Mouse (Mus musculus): ENCODE measurements around the gene Usp10. TPM values are rescaled to one million over a fixed set of nuclear protein-coding genes. Genes with fewer than 3 reads are reported as not detected.
A peak's percentile ranks its signal among the peaks of the same experiment; 100 is the strongest.

The Usp10 gene
- 38.1 and 40.3 TPM in 2 replicates for polyA plus RNA-seq (2015; fragmentation: Nextera tagmentation; extraction: Ambion mirVana)

DNA sequence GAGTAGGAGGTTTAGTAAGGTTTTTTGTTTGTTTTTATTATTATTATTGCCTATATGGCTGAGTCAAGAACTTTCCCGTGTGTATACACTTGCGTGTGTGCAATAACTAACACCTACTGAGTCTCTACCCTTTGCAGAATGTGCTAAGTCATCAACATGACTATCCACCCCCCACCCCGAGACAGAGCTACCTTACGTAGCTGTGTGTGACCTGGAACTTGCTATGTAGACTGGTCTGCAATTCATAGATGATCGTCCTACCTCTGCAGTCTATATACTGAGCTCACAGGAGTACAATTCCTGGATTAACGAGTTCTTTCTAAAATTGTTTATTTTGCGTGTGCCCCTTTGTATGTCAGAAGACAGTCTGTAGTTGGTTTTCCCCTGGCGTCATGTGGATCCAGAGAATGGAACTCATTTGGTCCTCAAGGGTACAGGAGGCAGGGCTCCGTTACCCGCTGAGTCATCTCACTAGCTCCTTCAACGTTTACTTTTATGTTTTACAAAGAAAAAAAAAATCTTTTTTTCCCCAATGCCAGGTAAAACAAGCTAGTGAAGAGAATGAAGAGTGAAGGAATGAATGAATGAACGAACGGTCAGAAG, at the start of gene Usp10:
Gene Usp10, plus strand, starts transcription at position 417 of the 603 bp plus-strand sequence.
- H3K4me2 ChIP-seq (replicated peaks; ENCODE audit: low read depth, low read length): peak within 1 kb of the TSS; percentile 80
- peaks cover 22% of the 10 kb centered on the region; the same call in 1 of the 2 replicates for H3K4me1 ChIP-seq (ENCODE audit: insufficient read depth, low read depth, low read length)
- peak within 1 kb of the TSS; percentile 73 for H3K4me3 ChIP-seq (ENCODE audit: low read depth, low read length)
- TF ChIP-seq CTCF (IDR thresholded peaks at IDR 0.05) (no peak), EP300 (IDR thresholded peaks at IDR 0.05) (no peak)
- H3K9me3 ChIP-seq (ENCODE audit: low read length): no peaks in the 10 kb centered on the region
- WGBS: 26% methylated on average over 13 of the region's 13 CpGs
- no peak for DNase-seq (ENCODE audit: low spot score)
- ATAC-seq: no peak
- H3K36me3 ChIP-seq (ENCODE audit: insufficient read depth, low read length): no peaks in the 10 kb centered on the region
- H3K27ac ChIP-seq (ENCODE audit: low read length): peak within 1 kb of the TSS; percentile 89
- no peaks in the 10 kb centered on the region for H3K27me3 ChIP-seq (replicated peaks; ENCODE audit: insufficient read depth, low read length)
- peak within 1 kb of the TSS; percentile 74 for H3K9ac ChIP-seq (replicated peaks; ENCODE audit: low read depth)

DNA sequence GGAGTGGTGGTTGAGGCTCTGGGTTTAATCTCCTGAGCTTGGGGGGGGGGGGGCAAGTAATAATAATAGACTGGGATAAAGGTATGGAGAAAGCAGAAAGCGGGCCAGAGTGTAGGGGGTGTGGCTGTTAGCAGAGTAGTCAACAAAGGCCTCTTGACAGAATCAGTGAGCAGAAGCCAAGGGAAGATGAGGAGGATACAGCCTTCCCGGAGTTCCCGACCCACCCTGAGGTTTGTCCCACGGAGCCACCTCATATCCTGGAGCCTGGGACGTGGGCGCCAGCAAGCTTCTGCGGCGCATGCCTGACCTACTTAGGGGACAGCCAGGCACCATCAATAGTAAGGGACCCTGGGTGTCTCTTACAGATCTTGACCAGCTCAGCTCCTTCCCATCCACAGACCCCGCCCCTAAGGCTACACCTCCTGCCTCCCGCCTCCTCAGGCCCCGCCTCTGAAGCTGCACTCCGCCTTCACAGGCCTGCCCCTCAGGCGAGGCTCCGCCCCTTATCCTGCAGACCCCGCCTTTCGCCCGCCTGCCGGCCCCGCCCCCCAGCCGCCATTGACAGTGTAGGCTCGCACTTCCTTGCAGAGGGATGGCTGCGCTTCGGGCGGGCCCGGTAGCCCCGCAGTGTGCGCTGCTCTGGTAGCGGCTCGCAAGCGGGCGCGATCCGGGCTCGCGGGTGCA, 48.3 kb upstream of the Usp10 start, which contains the start of gene Klhl36:
Gene Klhl36, plus strand, starts transcription at position 561 of the 684 bp plus-strand sequence.
- H3K27me3 ChIP-seq (replicated peaks; ENCODE audit: insufficient read depth, low read length): no peaks in the 10 kb centered on the region
- peak within 1 kb of the TSS; percentile 63 for H3K9ac ChIP-seq (replicated peaks; ENCODE audit: low read depth)
- H3K9me3 ChIP-seq (ENCODE audit: low read length): no peaks in the 10 kb centered on the region
- no peaks in the 10 kb centered on the region for H3K4me1 ChIP-seq (ENCODE audit: insufficient read depth, low read depth, low read length)
- H3K36me3 ChIP-seq (ENCODE audit: insufficient read depth, low read length): no peaks in the 10 kb centered on the region
- under 1% methylated on average over 32 of the region's 35 CpGs for WGBS
- peak within 1 kb of the TSS; percentile 70 for H3K4me3 ChIP-seq (ENCODE audit: low read depth, low read length)
- TF ChIP-seq CTCF (IDR thresholded peaks at IDR 0.05) (no peak), EP300 (IDR thresholded peaks at IDR 0.05) (no peak)
- DNase-seq (ENCODE audit: low spot score) (peak; percentile 98), ATAC-seq (peak; percentile 98)
- H3K27ac ChIP-seq (ENCODE audit: low read length): peak within 1 kb of the TSS; percentile 57
- peak within 1 kb of the TSS; percentile 97 for H3K4me2 ChIP-seq (replicated peaks; ENCODE audit: low read depth, low read length)

- peak overlapping the region; percentile 57 for H3K27ac ChIP-seq (ENCODE audit: low read length)
- DNase-seq (ENCODE audit: low spot score) (no peak), ATAC-seq (no peak)
- H3K36me3 ChIP-seq (ENCODE audit: insufficient read depth, low read length): no peaks in the 10 kb centered on the region
- H3K4me3 ChIP-seq (ENCODE audit: low read depth, low read length): peak overlapping the region; percentile 70
- H3K27me3 ChIP-seq (replicated peaks; ENCODE audit: insufficient read depth, low read length): no peaks in the 10 kb centered on the region
- H3K4me1 ChIP-seq (ENCODE audit: insufficient read depth, low read depth, low read length): no peaks in the 10 kb centered on the region
- H3K9me3 ChIP-seq (ENCODE audit: low read length): no peaks in the 10 kb centered on the region
- TF ChIP-seq EP300 (IDR thresholded peaks at IDR 0.05) (no peak), CTCF (IDR thresholded peaks at IDR 0.05) (no peak)
- peak overlapping the region; percentile 97 for H3K4me2 ChIP-seq (replicated peaks; ENCODE audit: low read depth, low read length)
- WGBS: under 1% methylated on average over 19 of the region's 19 CpGs
- peak overlapping the region; percentile 63 for H3K9ac ChIP-seq (replicated peaks; ENCODE audit: low read depth)
Observed at GRCm38 (mm10) chr8:119862390-119862734, 47.8 kb upstream of the Usp10 start.

- DNase-seq (ENCODE audit: low spot score): peak; percentile 47
- H3K27ac ChIP-seq (ENCODE audit: low read length): no peak overlapping the region
- 0 out of 2 replicates have a peak, but pooled peaks have one; percentile 0 for ATAC-seq
- TF ChIP-seq EP300 (IDR thresholded peaks at IDR 0.05) (no peak), CTCF (IDR thresholded peaks at IDR 0.05) (no peak)
- H3K4me2 ChIP-seq (replicated peaks; ENCODE audit: low read depth, low read length): peak overlapping the region; percentile 97
- H3K4me1 ChIP-seq (ENCODE audit: insufficient read depth, low read depth, low read length): no peaks in the 10 kb centered on the region
- H3K4me3 ChIP-seq (ENCODE audit: low read depth, low read length): peak overlapping the region; percentile 70
- H3K9ac ChIP-seq (replicated peaks; ENCODE audit: low read depth): peak overlapping the region; percentile 63; the same call in 1 of the 2 replicates
- 8% methylated on average over 6 of the region's 6 CpGs for WGBS
- no peaks in the 10 kb centered on the region for H3K9me3 ChIP-seq (ENCODE audit: low read length)
- no peaks in the 10 kb centered on the region for H3K36me3 ChIP-seq (ENCODE audit: insufficient read depth, low read length)
- no peaks in the 10 kb centered on the region for H3K27me3 ChIP-seq (replicated peaks; ENCODE audit: insufficient read depth, low read length)
Observed at GRCm38 (mm10) chr8:119862749-119863148, 47.4 kb upstream of the Usp10 start.

- H3K27ac ChIP-seq (ENCODE audit: low read length): no peak overlapping the region
- no peaks in the 10 kb centered on the region for H3K27me3 ChIP-seq (replicated peaks; ENCODE audit: insufficient read depth, low read length)
- ATAC-seq: no peak
- H3K4me2 ChIP-seq (replicated peaks; ENCODE audit: low read depth, low read length): no peak overlapping the region
- peaks cover 6% of the 10 kb centered on the region; the same call in 1 of the 2 replicates for H3K9me3 ChIP-seq (ENCODE audit: low read length)
- no peak for TF ChIP-seq CTCF (IDR thresholded peaks at IDR 0.05)
- no peak for TF ChIP-seq EP300 (IDR thresholded peaks at IDR 0.05)
- no peak for DNase-seq (ENCODE audit: low spot score)
- no peaks in the 10 kb centered on the region for H3K4me1 ChIP-seq (ENCODE audit: insufficient read depth, low read depth, low read length)
- H3K4me3 ChIP-seq (ENCODE audit: low read depth, low read length): no peak overlapping the region
- H3K9ac ChIP-seq (replicated peaks; ENCODE audit: low read depth): no peak overlapping the region
- WGBS: 68% methylated on average over 20 of the region's 20 CpGs
- peaks cover 21% of the 10 kb centered on the region; the same call in 1 of the 2 replicates for H3K36me3 ChIP-seq (ENCODE audit: insufficient read depth, low read length)
Observed at GRCm38 (mm10) chr8:119869616-119870015, 40.5 kb upstream of the Usp10 start.

- 100% methylated on average over 1 of the region's 1 CpGs for WGBS
- no peak overlapping the region for H3K4me3 ChIP-seq (ENCODE audit: low read depth, low read length)
- peaks cover 6% of the 10 kb centered on the region; the same call in 1 of the 2 replicates for H3K9me3 ChIP-seq (ENCODE audit: low read length)
- H3K9ac ChIP-seq (replicated peaks; ENCODE audit: low read depth): no peak overlapping the region
- H3K4me2 ChIP-seq (replicated peaks; ENCODE audit: low read depth, low read length): no peak overlapping the region
- no peaks in the 10 kb centered on the region for H3K27me3 ChIP-seq (replicated peaks; ENCODE audit: insufficient read depth, low read length)
- no peaks in the 10 kb centered on the region for H3K4me1 ChIP-seq (ENCODE audit: insufficient read depth, low read depth, low read length)
- TF ChIP-seq EP300 (IDR thresholded peaks at IDR 0.05) (no peak), CTCF (IDR thresholded peaks at IDR 0.05) (no peak)
- no peak for ATAC-seq
- H3K36me3 ChIP-seq (ENCODE audit: insufficient read depth, low read length): peaks cover 26% of the 10 kb centered on the region; the same call in 1 of the 2 replicates
- DNase-seq (ENCODE audit: low spot score): no peak
- no peak overlapping the region for H3K27ac ChIP-seq (ENCODE audit: low read length)
Observed at GRCm38 (mm10) chr8:119873181-119873580, 37.0 kb upstream of the Usp10 start.

Measured in lung, postnatal 0 days (tissue).